Comparison of ENCODE assay signal across 9 mouse cellular contexts in genomic region chr10:34485079-34485478, GRCm38 (mm10). TPM values are rescaled to one million over a fixed set of nuclear protein-coding genes. Genes with fewer than 3 reads are reported as not detected.
DNase-seq lines count a peak whose midpoint lies in the region; ATAC-seq and TF ChIP-seq lines count a peak whose summit lies in the region.
"Had no signal": no experiment of that assay in that cellular context is flagged by ENCODE, and none has a peak within 500 bp of the region (broad histone marks: within the 10 kb centered on the region; RNA-seq: fewer than 3 reads in every experiment).

No protein-coding gene starts in this region.

- H3K4me3 ChIP-seq in gastrocnemius, adult 2 months: peak overlapping the region; percentile 71
- no peak overlapping the region for H3K4me3 ChIP-seq in heart, embryonic 15.5 days
- 0 out of 2 replicates have a peak overlapping the region, but pooled peaks have one; percentile 4 for H3K4me3 ChIP-seq in limb, embryonic 15.5 days

- WGBS in heart, embryonic 15.5 days: 60% methylated on average over 4 of the region's 4 CpGs
- 65% methylated on average over 4 of the region's 4 CpGs for WGBS in limb, embryonic 15.5 days

- no peaks in the 10 kb centered on the region for H3K27me3 ChIP-seq in heart, embryonic 15.5 days
- H3K27me3 ChIP-seq in limb, embryonic 15.5 days: no peaks in the 10 kb centered on the region

- 0 out of 2 replicates have a peak, but pooled peaks have one; percentile 47 for ATAC-seq in heart, embryonic 15.5 days (replicated peaks; ENCODE audit: insufficient number of reproducible peaks, insufficient read depth, low FRiP score, low read depth)
- no peak for ATAC-seq in limb, embryonic 15.5 days (ENCODE audit: insufficient number of reproducible peaks, low FRiP score, low TSS enrichment, low read depth)

- no peaks in the 10 kb centered on the region for H3K9me3 ChIP-seq in heart, embryonic 15.5 days (replicated peaks)
- no peaks in the 10 kb centered on the region for H3K9me3 ChIP-seq in limb, embryonic 15.5 days

- H3K9ac ChIP-seq in heart, embryonic 15.5 days: no peak overlapping the region
- H3K9ac ChIP-seq in limb, embryonic 15.5 days: no peak overlapping the region

- peak; percentile 26 for DNase-seq in gastrocnemius, adult 2 months
- DNase-seq in gastrocnemius, adult 8-10 months (ENCODE audit: low spot score in 2 of 2): no peak
- DNase-seq in ES-CJ7 (ENCODE audit: low read depth, low spot score): peak; percentile 41
- DNase-seq in cerebellum, postnatal 10 days: no peak
- DNase-seq in cerebellum, adult 9-11 months: no peak
- DNase-seq in frontal cortex, postnatal 10 days (ENCODE audit: low spot score in 2 of 2): no peak
- DNase-seq: cerebellum, adult 9-10 months had no signal

- TF ChIP-seq CTCF in gastrocnemius, adult 2 months (IDR thresholded peaks at IDR 0.05): peak; percentile 29; the same call in 1 of the 2 replicates

- peaks cover 5% of the 10 kb centered on the region for H3K4me1 ChIP-seq in heart, embryonic 15.5 days (replicated peaks)
- peaks cover 4% of the 10 kb centered on the region; the same call in 1 of the 2 replicates for H3K4me1 ChIP-seq in limb, embryonic 15.5 days

- H3K4me2 ChIP-seq in heart, embryonic 15.5 days: 0 out of 2 replicates have a peak overlapping the region, but pooled peaks have one; percentile 18
- no peak overlapping the region for H3K4me2 ChIP-seq in limb, embryonic 15.5 days

- no peaks in the 10 kb centered on the region for H3K36me3 ChIP-seq in heart, embryonic 15.5 days
- no peaks in the 10 kb centered on the region for H3K36me3 ChIP-seq in limb, embryonic 15.5 days

- no peak overlapping the region for H3K27ac ChIP-seq in gastrocnemius, adult 2 months
- H3K27ac ChIP-seq in heart, embryonic 15.5 days: no peak overlapping the region
- no peak overlapping the region for H3K27ac ChIP-seq in limb, embryonic 15.5 days

- intact Hi-C loops in gastrocnemius, adult 2 months (cut with DNase I): loop anchor here (2.0 kb wide), 1 partner anchor 66 kb away; the partner anchor contains the start of gene Nt5dc1

RNA-seq across cellular contexts. Expression of gene Frk, which starts 1.9 kb away (rescaled TPM):
- 1 to 10 TPM in 1 of 2 experiments, under 1 TPM in 1; 0.28 to 1.1 TPM for total RNA-seq in gastrocnemius, adult 2 months (2021)
- total RNA-seq in gastrocnemius, adult 8-10 months (2022): 1 to 10 TPM in 1 of 4 experiments, under 1 TPM in 3; 0.38 to 1.2 (median 0.60) TPM
- 3.6 and 4.7 TPM in 2 replicates for polyA plus RNA-seq in heart, embryonic 15.5 days (2015; fragmentation: Nextera tagmentation; extraction: Ambion mirVana)
- 12.6 TPM in 2 replicates for polyA plus RNA-seq in limb, embryonic 15.5 days (2015; fragmentation: Nextera tagmentation; extraction: Ambion mirVana)

Comparison
In these comparisons a context has a peak if more than half of its experiments do, and no peak if none do; other contexts are left out.
1. DNase-seq: peak in gastrocnemius, adult 2 months (single experiment) and ES-CJ7 (single experiment); none in gastrocnemius, adult 8-10 months (0 of 2), cerebellum, postnatal 10 days (0 of 2), cerebellum, adult 9-11 months (single experiment) and frontal cortex, postnatal 10 days (0 of 2).